ENCODE assay signal across 16 mouse cellular contexts in genomic region chr11:116864444-116864843, GRCm38 (mm10). TPM values are rescaled to one million over a fixed set of nuclear protein-coding genes. Genes with fewer than 3 reads are reported as not detected.
A peak's percentile ranks its signal among the peaks of the same experiment; 100 is the strongest.
DNase-seq lines count a peak whose midpoint lies in the region; ATAC-seq and TF ChIP-seq lines count a peak whose summit lies in the region.
"Had no signal": no experiment of that assay in that cellular context is flagged by ENCODE, and none has a peak within 500 bp of the region (broad histone marks: within the 10 kb centered on the region; RNA-seq: fewer than 3 reads in every experiment).

No protein-coding gene starts in this region.

- no peaks in the 10 kb centered on the region for H3K9me3 ChIP-seq in heart, embryonic 12.5 days (replicated peaks)
- H3K9me3 ChIP-seq: embryonic facial prominence, embryonic 15.5 days; forebrain, embryonic 13.5 days; lung, embryonic 15.5 days; megakaryocyte, embryonic 14.5 days had no signal

- peak; percentile 52 for DNase-seq in kidney, adult 2 months
- DNase-seq in kidney, adult 8-10 months, result no peak
- DNase-seq in heart, postnatal 4 days, result peak; percentile 29
- DNase-seq in left cerebral cortex, postnatal 10 days (ENCODE audit: extremely low spot score in 1 of 2, low spot score in 2 of 2), result no peak
- no peak for DNase-seq in gastrocnemius, postnatal 14 days
- DNase-seq in gastrocnemius, postnatal 4 days (ENCODE audit: low spot score in 2 of 2), result no peak
- DNase-seq: kidney, adult 11 months; liver had no signal

- H3K4me2 ChIP-seq in heart, embryonic 12.5 days, result 0 out of 2 replicates have a peak overlapping the region, but pooled peaks have one; percentile 4
- H3K4me2 ChIP-seq: embryonic facial prominence, embryonic 15.5 days; forebrain, embryonic 13.5 days; lung, embryonic 15.5 days had no signal

- peaks cover 3% of the 10 kb centered on the region for H3K36me3 ChIP-seq in kidney, adult 2 months (ENCODE audit: control insufficient read depth, insufficient read depth, low read length)
- peaks cover 72% of the 10 kb centered on the region for H3K36me3 ChIP-seq in heart, embryonic 12.5 days

- no peak overlapping the region for H3K4me3 ChIP-seq in kidney, adult 2 months (ENCODE audit: insufficient read depth, low read depth, low read length)
- no peak overlapping the region for H3K4me3 ChIP-seq in brown adipose tissue, adult 24 weeks (ENCODE audit: insufficient read depth, low read depth, low read length)
- no peak overlapping the region for H3K4me3 ChIP-seq in heart, embryonic 12.5 days
- H3K4me3 ChIP-seq: embryonic facial prominence, embryonic 15.5 days; forebrain, embryonic 13.5 days; left cerebral cortex, adult 2 months; lung, embryonic 15.5 days; megakaryocyte, embryonic 14.5 days had no signal

- H3K27ac ChIP-seq in kidney, adult 2 months (ENCODE audit: insufficient read depth, low read depth, low read length), result no peak overlapping the region
- peak overlapping the region; percentile 46 for H3K27ac ChIP-seq in brown adipose tissue, adult 24 weeks (replicated peaks; ENCODE audit: low read depth, low read length)
- peak overlapping the region; percentile 64 for H3K27ac ChIP-seq in heart, embryonic 12.5 days (ENCODE audit: poor library complexity, severe bottlenecking)
- H3K27ac ChIP-seq: embryonic facial prominence, embryonic 15.5 days; forebrain, embryonic 13.5 days; left cerebral cortex, adult 2 months; lung, embryonic 15.5 days had no signal

- H3K27me3 ChIP-seq in kidney, adult 2 months (replicated peaks; ENCODE audit: control insufficient read depth, insufficient read depth, low read length), result no peaks in the 10 kb centered on the region
- H3K27me3 ChIP-seq in heart, embryonic 12.5 days (replicated peaks), result no peaks in the 10 kb centered on the region
- H3K27me3 ChIP-seq: embryonic facial prominence, embryonic 15.5 days; forebrain, embryonic 13.5 days; lung, embryonic 15.5 days; megakaryocyte, embryonic 14.5 days had no signal

- H3K4me1 ChIP-seq in kidney, adult 2 months (ENCODE audit: control insufficient read depth, insufficient read depth, low read length), result peaks cover 4% of the 10 kb centered on the region; the same call in 1 of the 2 replicates
- peaks cover 2% of the 10 kb centered on the region; the same call in 1 of the 2 replicates for H3K4me1 ChIP-seq in brown adipose tissue, adult 24 weeks (ENCODE audit: control insufficient read depth, insufficient read depth, insufficient read length, low read length)
- peaks cover 26% of the 10 kb centered on the region for H3K4me1 ChIP-seq in heart, embryonic 12.5 days (replicated peaks)
- H3K4me1 ChIP-seq: embryonic facial prominence, embryonic 15.5 days; forebrain, embryonic 13.5 days; lung, embryonic 15.5 days had no signal

- 60% methylated on average over 10 of the region's 10 CpGs for WGBS in kidney, adult 2 months
- 19% methylated on average over 10 of the region's 10 CpGs for WGBS in heart, embryonic 12.5 days

- no peak overlapping the region; the same call in 1 of the 2 replicates for H3K9ac ChIP-seq in heart, embryonic 12.5 days
- H3K9ac ChIP-seq: embryonic facial prominence, embryonic 15.5 days; forebrain, embryonic 13.5 days; lung, embryonic 15.5 days had no signal

- intact Hi-C loops in left cerebral cortex, postnatal 10 days (cut with DNase I), result no loop called here
- intact Hi-C loops in gastrocnemius, postnatal 14 days (cut with DNase I; ENCODE audit: low total_unique reads), result no loop called here

- no peak for ATAC-seq in heart, embryonic 12.5 days (ENCODE audit: insufficient number of reproducible peaks, low FRiP score)
- ATAC-seq: forebrain, embryonic 13.5 days had no signal

- no peak for TF ChIP-seq POLR2A in kidney, adult 2 months (IDR thresholded peaks at IDR 0.05; ENCODE audit: low read depth, low read length)

- TF ChIP-seq CTCF in kidney, adult 2 months (conservative IDR thresholded peaks at IDR 0.05; ENCODE audit: insufficient read depth, insufficient read length, low read depth, low read length), result no peak

RNA-seq across cellular contexts. Expression of gene Srsf2, which starts 11.6 kb away (rescaled TPM):
- polyA plus RNA-seq in kidney, adult 2 months (2012; rRNA removed), result 214 and 336 TPM in 2 replicates
- polyA plus RNA-seq in brown adipose tissue, adult 24 weeks (2012; ENCODE audit: insufficient read depth, insufficient read length, missing spikeins), result 98.3 and 130 TPM in 2 replicates
- polyA plus RNA-seq in heart, embryonic 12.5 days (2016; fragmentation: Nextera tagmentation; extraction: Ambion mirVana), result 605 and 640 TPM in 2 replicates
- 100 to 1,000 TPM; 269 to 299 TPM for total RNA-seq in heart, postnatal 4 days (2021)
- 100 to 1,000 TPM; 196 to 199 TPM for total RNA-seq in left cerebral cortex, postnatal 10 days (2021)
- total RNA-seq in gastrocnemius, postnatal 14 days (2021), result 10 to 100 TPM; 73.0 to 80.9 TPM
- 100 to 1,000 TPM; 181 to 207 TPM for total RNA-seq in gastrocnemius, postnatal 4 days (2021)

RNA-seq across cellular contexts. Expression of gene Mfsd11, which starts 12.2 kb away (rescaled TPM):
- polyA plus RNA-seq in kidney, adult 2 months (2012; rRNA removed), result 44.9 and 48.5 TPM in 2 replicates
- polyA plus RNA-seq in brown adipose tissue, adult 24 weeks (2012; ENCODE audit: insufficient read depth, insufficient read length, missing spikeins), result 21.0 and 27.5 TPM in 2 replicates
- 37.6 and 39.9 TPM in 2 replicates for polyA plus RNA-seq in heart, embryonic 12.5 days (2016; fragmentation: Nextera tagmentation; extraction: Ambion mirVana)
- total RNA-seq in heart, postnatal 4 days (2021), result 10 to 100 TPM; 26.9 to 35.6 TPM
- total RNA-seq in left cerebral cortex, postnatal 10 days (2021), result 10 to 100 TPM; 39.8 to 49.4 TPM
- 10 to 100 TPM; 22.3 to 27.2 TPM for total RNA-seq in gastrocnemius, postnatal 14 days (2021)
- 10 to 100 TPM; 42.8 to 43.1 TPM for total RNA-seq in gastrocnemius, postnatal 4 days (2021)

RNA-seq across cellular contexts. Expression of gene Jmjd6, which starts 21.2 kb away (rescaled TPM):
- 19.6 and 20.9 TPM in 2 replicates for polyA plus RNA-seq in kidney, adult 2 months (2012; rRNA removed)
- polyA plus RNA-seq in brown adipose tissue, adult 24 weeks (2012; ENCODE audit: insufficient read depth, insufficient read length, missing spikeins), result 20.9 and 33.7 TPM in 2 replicates
- polyA plus RNA-seq in heart, embryonic 12.5 days (2016; fragmentation: Nextera tagmentation; extraction: Ambion mirVana), result 76.9 and 77.8 TPM in 2 replicates
- total RNA-seq in heart, postnatal 4 days (2021), result 10 to 100 TPM; 41.2 to 43.3 TPM
- 10 to 100 TPM; 27.7 to 29.3 TPM for total RNA-seq in left cerebral cortex, postnatal 10 days (2021)
- total RNA-seq in gastrocnemius, postnatal 14 days (2021), result 10 to 100 TPM; 19.5 to 21.4 TPM
- total RNA-seq in gastrocnemius, postnatal 4 days (2021), result 10 to 100 TPM; 35.6 to 39.7 TPM

RNA-seq across cellular contexts. Expression of gene Mettl23, which starts 21.4 kb away (rescaled TPM):
- polyA plus RNA-seq in kidney, adult 2 months (2012; rRNA removed), result 26.8 and 32.8 TPM in 2 replicates
- polyA plus RNA-seq in brown adipose tissue, adult 24 weeks (2012; ENCODE audit: insufficient read depth, insufficient read length, missing spikeins), result 70.4 and 80.7 TPM in 2 replicates
- 55.5 and 57.4 TPM in 2 replicates for polyA plus RNA-seq in heart, embryonic 12.5 days (2016; fragmentation: Nextera tagmentation; extraction: Ambion mirVana)
- 10 to 100 TPM; 31.0 to 32.2 TPM for total RNA-seq in heart, postnatal 4 days (2021)
- total RNA-seq in left cerebral cortex, postnatal 10 days (2021), result 10 to 100 TPM; 26.7 to 29.4 TPM
- total RNA-seq in gastrocnemius, postnatal 14 days (2021), result 10 to 100 TPM; 24.1 to 24.7 TPM
- total RNA-seq in gastrocnemius, postnatal 4 days (2021), result 10 to 100 TPM; 23.7 to 26.6 TPM

RNA-seq across cellular contexts. Expression of gene Mxra7, which starts 36.6 kb away (rescaled TPM):
- polyA plus RNA-seq in kidney, adult 2 months (2012; rRNA removed), result 11.3 TPM in 2 replicates
- polyA plus RNA-seq in brown adipose tissue, adult 24 weeks (2012; ENCODE audit: insufficient read depth, insufficient read length, missing spikeins), result 6.6 and 6.9 TPM in 2 replicates
- polyA plus RNA-seq in heart, embryonic 12.5 days (2016; fragmentation: Nextera tagmentation; extraction: Ambion mirVana), result 24.7 and 27.0 TPM in 2 replicates
- total RNA-seq in heart, postnatal 4 days (2021), result 10 to 100 TPM; 40.9 to 42.9 TPM
- total RNA-seq in left cerebral cortex, postnatal 10 days (2021), result 10 to 100 TPM; 13.2 to 15.0 TPM
- total RNA-seq in gastrocnemius, postnatal 14 days (2021), result 10 to 100 TPM; 23.1 to 29.6 TPM
- 10 to 100 TPM; 54.5 to 65.3 TPM for total RNA-seq in gastrocnemius, postnatal 4 days (2021)
- total RNA-seq: monocyte, adult 5-6 weeks had no signal

Comparison
In these comparisons a context has a peak if more than half of its experiments do, and no peak if none do; other contexts are left out.
1. DNase-seq: peak in kidney, adult 2 months (single experiment) and heart, postnatal 4 days (single experiment); none in kidney, adult 8-10 months (0 of 2), left cerebral cortex, postnatal 10 days (0 of 2), gastrocnemius, postnatal 14 days (single experiment) and gastrocnemius, postnatal 4 days (0 of 2).